Mouse (Mus musculus) lung, postnatal 0 days (tissue): Measurements from ENCODE around the gene Sh2b1.

ENCODE experiments used
- CTCF ChIP-seq: IDR thresholded peaks from 2 replicates; pipeline ENCODE4 v1.5.1; 2016; ENCODE audit warnings: antibody characterized with exemption, mild to moderate bottlenecking
- EP300 ChIP-seq: IDR thresholded peaks from 2 replicates; pipeline ENCODE4 v1.6.1; 2016; ENCODE audit warnings: antibody characterized with exemption, mild to moderate bottlenecking, control low read depth

DNA sequence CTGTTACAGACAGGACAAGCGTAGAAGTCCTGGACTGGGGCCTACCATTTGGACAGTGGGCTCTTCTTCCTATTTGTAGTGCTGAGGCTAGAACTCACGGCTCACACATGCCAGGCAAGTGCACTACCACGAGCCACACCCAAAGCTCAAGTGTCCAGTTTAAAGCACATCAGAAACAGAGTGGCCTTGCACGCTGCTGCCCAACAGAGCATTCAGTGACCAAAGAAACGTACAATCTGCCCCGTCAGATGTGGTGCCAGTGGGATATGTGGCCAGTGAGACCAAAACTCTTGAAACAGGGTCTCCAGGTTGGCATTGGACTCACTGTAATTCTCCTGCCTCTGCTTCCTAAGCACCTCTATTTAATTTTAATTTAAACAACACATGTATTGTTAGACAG is 24.6 kb downstream of the Sh2b1 start:
- TF ChIP-seq CTCF (no peak), EP300 (no peak)
